Mouse (Mus musculus) ES-Bruce4 (cell line): ENCODE data around the gene Knop1.

Source experiments
- CTCF ChIP-seq: IDR thresholded peaks from one replicate; pipeline ENCODE4 v1.8.1; 2011; ENCODE audit warnings: low read depth, low read length
- EP300 ChIP-seq: IDR thresholded peaks from 2 replicates; pipeline ENCODE4 v1.6.1; 2011; ENCODE audit warnings: low read depth, low read length; ENCODE audit not compliant: insufficient read depth
- POLR2A ChIP-seq: IDR thresholded peaks from one replicate; pipeline ENCODE4 v1.8.1; 2011; ENCODE audit warnings: low read length; ENCODE audit not compliant: insufficient read depth

GRCm38 (mm10) chr7:118817741-118818140, 38.3 kb downstream of the Knop1 start:
- no peak for TF ChIP-seq CTCF
- no peak for TF ChIP-seq POLR2A
- no peak for TF ChIP-seq EP300
